Comparison of ENCODE assay signal across 9 mouse cellular contexts in genomic region chr1:74367886-74368645, GRCm38 (mm10). TPM values are rescaled to one million over a fixed set of nuclear protein-coding genes. Genes with fewer than 3 reads are reported as not detected.
DNase-seq lines count a peak whose midpoint lies in the region; ATAC-seq and TF ChIP-seq lines count a peak whose summit lies in the region.
"Had no signal": no experiment of that assay in that cellular context is flagged by ENCODE, and none has a peak within 500 bp of the region (broad histone marks: within the 10 kb centered on the region; RNA-seq: fewer than 3 reads in every experiment).

No protein-coding gene starts in this region.

- peak; percentile 33 to 39 for DNase-seq in cerebellum, adult 2 months
- DNase-seq in cerebellum, postnatal 4 days (ENCODE audit: low spot score in 2 of 2) = no peak
- peak; percentile 41 for DNase-seq in brain, embryonic 14.5 days (ENCODE audit: low read depth)
- DNase-seq in hindbrain, embryonic 11.5 days (ENCODE audit: low spot score) = peak; percentile 46
- no peak for DNase-seq in liver, adult 2 months (ENCODE audit: extremely low read depth, low read depth, low spot score)
- peak; percentile 52 for DNase-seq in midbrain, embryonic 14.5 days
- DNase-seq in thymus, postnatal 14 days = peak; percentile 31

- TF ChIP-seq POLR2A in cerebellum, adult 2 months (IDR thresholded peaks at IDR 0.05; ENCODE audit: borderline replicate concordance, insufficient read depth, low read length) = no peak
- TF ChIP-seq POLR2A in brain, embryonic 14.5 days (IDR thresholded peaks at IDR 0.05; ENCODE audit: borderline replicate concordance, extremely low read depth, insufficient read depth, insufficient read length, poor library complexity, severe bottlenecking) = no peak
- no peak for TF ChIP-seq POLR2A in liver, adult 2 months (IDR thresholded peaks at IDR 0.05; ENCODE audit: extremely low read depth, insufficient read depth, low read length)

- H3K36me3 ChIP-seq in forebrain, embryonic 16.5 days (ENCODE audit: control insufficient read depth, insufficient read depth) = no peaks in the 10 kb centered on the region
- H3K36me3 ChIP-seq in hindbrain, embryonic 11.5 days (ENCODE audit: control insufficient read depth, insufficient read depth, low read length) = no peaks in the 10 kb centered on the region
- H3K36me3 ChIP-seq in liver, adult 2 months (ENCODE audit: control insufficient read depth, insufficient read depth, low read length) = no peaks in the 10 kb centered on the region
- H3K36me3 ChIP-seq in midbrain, embryonic 14.5 days (ENCODE audit: control insufficient read depth, insufficient read depth, low read length) = no peaks in the 10 kb centered on the region

- no peak overlapping the region for H3K27ac ChIP-seq in cerebellum, adult 2 months (ENCODE audit: insufficient read depth, low read length)
- no peak overlapping the region for H3K27ac ChIP-seq in forebrain, embryonic 16.5 days (ENCODE audit: low read length)
- H3K27ac ChIP-seq in hindbrain, embryonic 11.5 days (ENCODE audit: low read depth, low read length) = no peak overlapping the region
- H3K27ac ChIP-seq in liver, adult 2 months (replicated peaks; ENCODE audit: insufficient read depth, low read depth, low read length) = no peak overlapping the region
- H3K27ac ChIP-seq in midbrain, embryonic 14.5 days (replicated peaks; ENCODE audit: low read depth, low read length) = no peak overlapping the region

- H3K9ac ChIP-seq in forebrain, embryonic 16.5 days (replicated peaks; ENCODE audit: low read depth, low read length) = 0 out of 2 replicates have a peak overlapping the region, but pooled peaks have one; percentile 38
- H3K9ac ChIP-seq in hindbrain, embryonic 11.5 days (ENCODE audit: low read depth, low read length) = peak overlapping the region; percentile 44
- peak overlapping the region; percentile 22; the same call in 1 of the 2 replicates for H3K9ac ChIP-seq in liver, adult 2 months (ENCODE audit: low read depth, low read length)
- H3K9ac ChIP-seq in midbrain, embryonic 14.5 days (replicated peaks; ENCODE audit: low read length) = no peak overlapping the region; the same call in 1 of the 2 replicates

- H3K4me1 ChIP-seq in cerebellum, adult 2 months (ENCODE audit: control insufficient read depth, insufficient read depth, low read length) = no peaks in the 10 kb centered on the region
- no peaks in the 10 kb centered on the region for H3K4me1 ChIP-seq in forebrain, embryonic 16.5 days (replicated peaks; ENCODE audit: control insufficient read depth, insufficient read depth, low read length)
- H3K4me1 ChIP-seq in hindbrain, embryonic 11.5 days (replicated peaks; ENCODE audit: control insufficient read depth, insufficient read depth, low read length) = no peaks in the 10 kb centered on the region
- no peaks in the 10 kb centered on the region for H3K4me1 ChIP-seq in liver, adult 2 months (ENCODE audit: control insufficient read depth, insufficient read depth, low read length)
- 0 out of 2 replicates have a peak, but pooled peaks cover 4% of the 10 kb centered on the region for H3K4me1 ChIP-seq in midbrain, embryonic 14.5 days (ENCODE audit: control insufficient read depth, insufficient read depth, low read length)

- H3K27me3 ChIP-seq in cerebellum, adult 2 months (ENCODE audit: control insufficient read depth, insufficient read depth, low read length) = no peaks in the 10 kb centered on the region
- no peaks in the 10 kb centered on the region for H3K27me3 ChIP-seq in forebrain, embryonic 16.5 days (replicated peaks; ENCODE audit: control insufficient read depth, insufficient read depth, low read length)
- H3K27me3 ChIP-seq in hindbrain, embryonic 11.5 days (ENCODE audit: control insufficient read depth, insufficient read depth, low read length) = peaks cover 2% of the 10 kb centered on the region; the same call in 1 of the 2 replicates
- H3K27me3 ChIP-seq in liver, adult 2 months (ENCODE audit: control insufficient read depth, insufficient read depth, low read length) = no peaks in the 10 kb centered on the region
- no peaks in the 10 kb centered on the region for H3K27me3 ChIP-seq in midbrain, embryonic 14.5 days (ENCODE audit: control insufficient read depth, insufficient read depth, low read length)
- H3K27me3 ChIP-seq: CH12.LX had no signal

- ATAC-seq in forebrain, embryonic 16.5 days = peak; percentile 65; the same call in 1 of the 2 replicates
- peak; percentile 64; the same call in 1 of the 2 replicates for ATAC-seq in hindbrain, embryonic 11.5 days (ENCODE audit: low FRiP score)
- ATAC-seq in midbrain, embryonic 14.5 days (ENCODE audit: low FRiP score, low TSS enrichment) = no peak

- WGBS in cerebellum, adult 2 months = 22% methylated on average over 34 of the region's 34 CpGs
- 25% methylated on average over 34 of the region's 34 CpGs for WGBS in forebrain, embryonic 16.5 days
- WGBS in hindbrain, embryonic 11.5 days = 17% methylated on average over 34 of the region's 34 CpGs
- WGBS in liver, adult 2 months = 26% methylated on average over 34 of the region's 34 CpGs
- WGBS in midbrain, embryonic 14.5 days = 22% methylated on average over 34 of the region's 34 CpGs

- no peaks in the 10 kb centered on the region for H3K79me2 ChIP-seq in liver, adult 2 months (ENCODE audit: control insufficient read depth, insufficient read depth, low read length)

- H3K4me3 ChIP-seq in cerebellum, adult 2 months (replicated peaks; ENCODE audit: insufficient read depth, low read depth, low read length) = peak overlapping the region; percentile 39
- peak overlapping the region; percentile 32 for H3K4me3 ChIP-seq in forebrain, embryonic 16.5 days (replicated peaks; ENCODE audit: low read length)
- no peak overlapping the region for H3K4me3 ChIP-seq in hindbrain, embryonic 11.5 days (ENCODE audit: low read depth, low read length)
- H3K4me3 ChIP-seq in liver, adult 2 months (ENCODE audit: insufficient read depth, low read depth, low read length) = peak overlapping the region; percentile 37; the same call in 1 of the 2 replicates
- peak overlapping the region; percentile 24 for H3K4me3 ChIP-seq in midbrain, embryonic 14.5 days (replicated peaks; ENCODE audit: low read depth, low read length)

- no peaks in the 10 kb centered on the region for H3K9me3 ChIP-seq in forebrain, embryonic 16.5 days (ENCODE audit: control insufficient read depth, low read length)
- no peaks in the 10 kb centered on the region for H3K9me3 ChIP-seq in hindbrain, embryonic 11.5 days (ENCODE audit: control insufficient read depth, low read length)
- no peaks in the 10 kb centered on the region for H3K9me3 ChIP-seq in midbrain, embryonic 14.5 days (ENCODE audit: control insufficient read depth, low read length)

- no peak for TF ChIP-seq CTCF in cerebellum, adult 2 months (IDR thresholded peaks at IDR 0.05; ENCODE audit: borderline replicate concordance, insufficient read depth, low read depth, low read length)
- TF ChIP-seq CTCF in brain, embryonic 14.5 days (IDR thresholded peaks at IDR 0.05; ENCODE audit: borderline replicate concordance, extremely low read depth, insufficient read depth, insufficient read length) = no peak
- TF ChIP-seq CTCF in liver, adult 2 months (IDR thresholded peaks at IDR 0.05; ENCODE audit: low read depth, low read length) = 0 out of 2 replicates have a peak, but pooled peaks have one; percentile 5

- peak overlapping the region; percentile 49 for H3K4me2 ChIP-seq in forebrain, embryonic 16.5 days (ENCODE audit: low read length)
- H3K4me2 ChIP-seq in hindbrain, embryonic 11.5 days (replicated peaks; ENCODE audit: low read depth, low read length) = peak overlapping the region; percentile 42
- H3K4me2 ChIP-seq in midbrain, embryonic 14.5 days (ENCODE audit: low read length) = peak overlapping the region; percentile 51

RNA-seq across cellular contexts. Expression of gene Catip, which starts 6.2 kb away (rescaled TPM):
- 2.1 and 3.3 TPM in 2 replicates for polyA plus RNA-seq in cerebellum, adult 2 months (2012; rRNA removed)
- 1.0 and 3.1 TPM in 2 replicates for polyA plus RNA-seq in brain, embryonic 14.5 days (2012; rRNA removed)
- polyA plus RNA-seq in forebrain, embryonic 16.5 days (2015; fragmentation: Nextera tagmentation; extraction: Ambion mirVana) = 1.0 and 1.2 TPM in 2 replicates
- 1.1 TPM in 2 replicates for polyA plus RNA-seq in hindbrain, embryonic 11.5 days (2014; fragmentation: Nextera tagmentation; extraction: Ambion mirVana)
- total RNA-seq in liver, adult 2 months (2014; rRNA removed) = 0.09 TPM in 1 of 2 replicates, not detected in the other
- polyA plus RNA-seq in liver, adult 2 months (2012; rRNA removed) = 0.09 TPM in 1 of 2 replicates, not detected in the other
- polyA plus RNA-seq in midbrain, embryonic 14.5 days (2014; fragmentation: Nextera tagmentation; extraction: Ambion mirVana) = 0.30 and 0.57 TPM in 2 replicates

RNA-seq across cellular contexts. Expression of gene Slc11a1, which starts 6.9 kb away (rescaled TPM):
- polyA plus RNA-seq in cerebellum, adult 2 months (2012; rRNA removed) = 4.7 and 5.6 TPM in 2 replicates
- polyA plus RNA-seq in brain, embryonic 14.5 days (2012; rRNA removed) = 3.2 and 4.0 TPM in 2 replicates
- 1.2 and 1.5 TPM in 2 replicates for polyA plus RNA-seq in forebrain, embryonic 16.5 days (2015; fragmentation: Nextera tagmentation; extraction: Ambion mirVana)
- 1.3 and 1.4 TPM in 2 replicates for polyA plus RNA-seq in hindbrain, embryonic 11.5 days (2014; fragmentation: Nextera tagmentation; extraction: Ambion mirVana)
- 17.5 and 23.4 TPM in 2 replicates for total RNA-seq in liver, adult 2 months (2014; rRNA removed)
- polyA plus RNA-seq in liver, adult 2 months (2012; rRNA removed) = 10.8 and 21.4 TPM in 2 replicates
- 0.51 and 2.7 TPM in 2 replicates for polyA plus RNA-seq in midbrain, embryonic 14.5 days (2014; fragmentation: Nextera tagmentation; extraction: Ambion mirVana)

RNA-seq across cellular contexts. Expression of gene Ctdsp1, which starts 23.2 kb away (rescaled TPM):
- polyA plus RNA-seq in cerebellum, adult 2 months (2012; rRNA removed) = 35.7 and 37.2 TPM in 2 replicates
- polyA plus RNA-seq in brain, embryonic 14.5 days (2012; rRNA removed) = 34.3 and 40.9 TPM in 2 replicates
- polyA plus RNA-seq in forebrain, embryonic 16.5 days (2015; fragmentation: Nextera tagmentation; extraction: Ambion mirVana) = 18.6 and 20.0 TPM in 2 replicates
- polyA plus RNA-seq in hindbrain, embryonic 11.5 days (2014; fragmentation: Nextera tagmentation; extraction: Ambion mirVana) = 36.3 and 42.0 TPM in 2 replicates
- total RNA-seq in liver, adult 2 months (2014; rRNA removed) = 27.1 and 41.9 TPM in 2 replicates
- 167 and 185 TPM in 2 replicates for polyA plus RNA-seq in liver, adult 2 months (2012; rRNA removed)
- 8.6 and 17.1 TPM in 2 replicates for polyA plus RNA-seq in midbrain, embryonic 14.5 days (2014; fragmentation: Nextera tagmentation; extraction: Ambion mirVana)

RNA-seq across cellular contexts. Expression of gene Vil1, which starts 41.1 kb away (rescaled TPM):
- polyA plus RNA-seq in cerebellum, adult 2 months (2012; rRNA removed) = 0.39 and 0.59 TPM in 2 replicates
- polyA plus RNA-seq in brain, embryonic 14.5 days (2012; rRNA removed) = 0.03 and 0.08 TPM in 2 replicates
- polyA plus RNA-seq in forebrain, embryonic 16.5 days (2015; fragmentation: Nextera tagmentation; extraction: Ambion mirVana) = 0.27 and 0.42 TPM in 2 replicates
- polyA plus RNA-seq in hindbrain, embryonic 11.5 days (2014; fragmentation: Nextera tagmentation; extraction: Ambion mirVana) = 0.11 and 0.13 TPM in 2 replicates
- 0.13 and 0.18 TPM in 2 replicates for total RNA-seq in liver, adult 2 months (2014; rRNA removed)
- polyA plus RNA-seq in liver, adult 2 months (2012; rRNA removed) = 0.22 and 0.26 TPM in 2 replicates
- 0.09 and 0.30 TPM in 2 replicates for polyA plus RNA-seq in midbrain, embryonic 14.5 days (2014; fragmentation: Nextera tagmentation; extraction: Ambion mirVana)

Comparison
In these comparisons a context has a peak if more than half of its experiments do, and no peak if none do; other contexts are left out.
1. DNase-seq: peak in cerebellum, adult 2 months (2 of 2), brain, embryonic 14.5 days (single experiment), hindbrain, embryonic 11.5 days (single experiment), midbrain, embryonic 14.5 days (single experiment) and thymus, postnatal 14 days (single experiment); none in cerebellum, postnatal 4 days (0 of 2) and liver, adult 2 months (single experiment).
2. Peak in every context shown above with its lines, with median percentiles within 50 percentile points of each other: H3K4me2 ChIP-seq.